Mouse (Mus musculus): ENCODE results near the gene Rpl31.

DNA sequence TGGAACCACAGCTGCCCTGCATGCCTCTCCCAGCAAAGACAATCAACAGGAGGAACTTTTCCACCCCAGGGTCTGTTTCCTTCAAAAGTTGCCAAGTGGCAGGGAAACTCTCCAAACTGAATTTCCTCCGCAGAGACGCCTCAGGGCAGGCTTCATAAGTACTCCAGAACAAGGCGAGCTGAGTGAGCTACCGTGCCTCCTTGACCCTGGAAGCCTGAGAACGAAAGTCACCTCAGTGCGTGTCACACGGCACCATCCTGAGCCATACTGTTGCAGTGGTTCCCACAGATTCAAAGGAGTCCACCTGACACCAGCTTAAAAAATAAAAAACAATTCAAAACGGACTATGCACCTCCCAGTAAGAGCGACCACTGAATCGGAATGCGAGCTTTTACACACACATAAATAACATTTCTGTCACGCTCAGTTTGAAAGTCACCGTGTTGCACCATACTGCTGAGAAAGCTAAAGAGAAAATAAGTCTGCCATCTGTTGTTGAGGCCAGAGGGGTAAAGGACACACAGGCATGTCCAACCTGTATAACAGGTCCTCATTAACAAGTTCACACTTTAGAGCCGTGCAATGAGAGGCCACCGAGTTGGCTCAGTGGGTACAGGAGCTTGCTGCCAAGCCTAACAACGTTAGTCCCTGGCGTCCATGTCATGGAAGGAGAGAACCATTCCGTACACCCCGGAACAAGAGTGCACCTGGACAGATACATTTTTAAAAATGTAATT lies 42.6 kb downstream of the Rpl31 start:
- no peak for TF ChIP-seq ZNF384 (IDR thresholded peaks at IDR 0.05; ENCODE audit: low read depth, low read length)
- no peak for TF ChIP-seq HCFC1 (IDR thresholded peaks at IDR 0.05; ENCODE audit: borderline replicate concordance, insufficient read depth, low read length)
- TF ChIP-seq CHD2 (IDR thresholded peaks at IDR 0.05; ENCODE audit: low read depth, low read length) = no peak
